Mouse (Mus musculus): ENCODE data around the gene Nlrp6. TPM values are rescaled to one million over a fixed set of nuclear protein-coding genes. Genes with fewer than 3 reads are reported as not detected.

Nlrp6 gene
- total and polyA plus RNA-seq, 3 experiments: 0.04 to 0.07 TPM; not detected in 1

DNA sequence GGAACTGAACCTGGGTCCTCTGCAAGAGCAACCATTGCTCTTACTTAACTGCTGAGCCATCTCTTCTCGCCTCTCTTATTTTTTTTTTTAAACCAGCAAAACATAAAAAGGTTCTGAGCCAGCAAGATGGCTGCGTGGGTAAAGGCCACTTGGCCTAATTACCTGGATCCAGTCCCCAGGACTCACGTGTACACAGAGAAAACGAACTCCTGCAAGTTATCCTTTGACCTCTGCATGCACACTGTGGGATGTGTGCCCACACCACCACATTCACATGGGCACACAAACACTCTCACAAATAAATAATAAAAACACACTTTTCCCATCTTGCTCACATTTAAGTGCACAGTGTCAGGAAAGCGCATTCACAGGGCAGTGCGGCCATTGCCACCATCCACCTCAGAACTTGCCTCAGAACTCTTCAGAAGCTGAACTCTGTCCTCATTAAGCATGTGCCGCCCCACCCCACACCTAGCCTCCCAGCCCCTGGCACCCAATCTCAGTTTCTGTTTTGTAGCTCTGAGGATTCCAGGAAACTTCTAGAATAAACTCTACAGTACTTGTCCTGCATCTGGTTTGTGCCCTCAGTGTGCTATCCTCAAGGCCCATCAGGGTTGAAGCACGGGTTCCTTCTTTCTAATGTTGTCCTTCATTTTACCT is 6.5 kb upstream of the Nlrp6 start:
- no peak for DNase-seq
- H3K79me2 ChIP-seq (replicated peaks; ENCODE audit: control insufficient read depth, insufficient read depth, low read length): no peaks in the 10 kb centered on the region
- no peaks in the 10 kb centered on the region for H3K4me1 ChIP-seq (ENCODE audit: control insufficient read depth, insufficient read depth, low read length)
- TF ChIP-seq POLR2A (IDR thresholded peaks at IDR 0.05; ENCODE audit: insufficient read depth, low read depth, low read length) (no peak), EP300 (IDR thresholded peaks at IDR 0.05; ENCODE audit: insufficient read depth, low read depth, low read length) (no peak), CTCF (IDR thresholded peaks at IDR 0.05) (no peak)
- no peak overlapping the region for H3K4me3 ChIP-seq
- no peak overlapping the region for H3K27ac ChIP-seq
- WGBS: 85% methylated on average over 8 of the region's 8 CpGs
- H3K9ac ChIP-seq (ENCODE audit: low read depth, low read length): no peak overlapping the region
- intact Hi-C loops (cut with DNase I): no loop called here
- no peaks in the 10 kb centered on the region for H3K36me3 ChIP-seq (ENCODE audit: control insufficient read depth, insufficient read depth, low read length)
- no peaks in the 10 kb centered on the region for H3K27me3 ChIP-seq (ENCODE audit: control insufficient read depth, insufficient read depth, low read length)

DNA sequence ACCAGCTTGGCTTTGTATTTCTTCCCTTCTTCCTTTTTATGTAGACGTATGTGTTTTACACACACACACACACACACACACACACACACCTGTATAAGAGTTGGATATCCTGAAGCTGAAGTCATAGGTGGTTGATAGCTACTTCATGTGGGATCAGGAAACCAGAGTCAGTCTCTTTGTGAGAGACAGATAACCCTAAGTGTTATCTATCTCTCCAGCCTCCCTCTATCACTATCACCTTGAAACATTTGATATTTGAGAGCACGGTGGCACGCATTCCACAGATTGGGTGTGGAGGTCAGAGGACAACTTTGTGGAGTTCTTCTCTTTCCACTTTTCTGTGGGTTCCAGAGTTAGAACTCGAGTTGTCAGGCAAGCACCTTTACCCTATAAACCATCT is 791 bp upstream of the Nlrp6 start:
- peaks cover 4% of the 10 kb centered on the region for H3K4me1 ChIP-seq (ENCODE audit: control insufficient read depth, insufficient read depth, low read length)
- no peaks in the 10 kb centered on the region for H3K36me3 ChIP-seq (ENCODE audit: control insufficient read depth, insufficient read depth, low read length)
- H3K27ac ChIP-seq: no peak overlapping the region
- 39% methylated on average over 4 of the region's 4 CpGs for WGBS
- no peak overlapping the region for H3K4me3 ChIP-seq
- intact Hi-C loops (cut with DNase I): no loop called here
- H3K79me2 ChIP-seq (replicated peaks; ENCODE audit: control insufficient read depth, insufficient read depth, low read length): no peaks in the 10 kb centered on the region
- TF ChIP-seq POLR2A (IDR thresholded peaks at IDR 0.05; ENCODE audit: insufficient read depth, low read depth, low read length): no peak
- TF ChIP-seq CTCF (IDR thresholded peaks at IDR 0.05): no peak
- no peak for TF ChIP-seq EP300 (IDR thresholded peaks at IDR 0.05; ENCODE audit: insufficient read depth, low read depth, low read length)
- DNase-seq: no peak
- H3K27me3 ChIP-seq (ENCODE audit: control insufficient read depth, insufficient read depth, low read length): peaks cover 18% of the 10 kb centered on the region
- H3K9ac ChIP-seq (ENCODE audit: low read depth, low read length): no peak overlapping the region

DNA sequence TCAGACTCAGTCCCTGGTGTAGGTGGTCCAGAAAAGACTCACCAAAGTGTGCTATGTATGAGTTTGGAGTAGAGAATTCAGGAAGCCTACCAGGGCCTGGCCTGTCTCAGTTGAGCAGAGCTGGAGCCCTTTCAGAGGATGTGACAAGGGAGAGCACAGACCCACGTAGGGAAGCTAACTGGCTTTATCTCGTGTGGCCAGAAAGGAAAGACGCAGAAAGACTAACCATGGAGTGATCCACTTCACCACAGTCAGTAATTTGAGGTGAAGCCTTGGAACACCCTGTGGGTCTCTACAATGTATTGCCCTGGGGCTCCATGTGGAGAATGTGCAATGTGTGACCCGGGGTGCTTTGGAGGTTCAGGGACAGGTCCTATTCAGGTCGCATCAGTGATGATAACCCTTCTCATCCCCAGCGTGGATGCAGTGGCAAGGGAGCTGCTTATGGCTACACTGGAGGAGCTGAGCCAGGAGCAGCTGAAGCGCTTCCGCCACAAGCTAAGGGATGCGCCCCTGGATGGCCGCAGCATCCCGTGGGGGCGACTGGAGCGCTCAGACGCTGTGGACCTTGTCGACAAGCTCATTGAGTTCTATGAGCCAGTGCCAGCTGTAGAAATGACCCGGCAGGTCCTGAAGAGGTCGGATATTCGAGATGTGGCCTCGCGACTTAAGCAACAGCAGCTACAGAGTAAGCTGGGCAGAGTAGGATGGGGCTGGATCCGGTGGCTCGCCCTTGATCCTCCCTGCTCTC is 698 bp downstream of the Nlrp6 start:
- WGBS: 30% methylated on average over 22 of the region's 22 CpGs
- Histone ChIP-seq H3K79me2 (replicated peaks; ENCODE audit: control insufficient read depth, insufficient read depth, low read length) (no peaks in the 10 kb centered on the region), H3K9ac (ENCODE audit: low read depth, low read length) (no peak overlapping the region), H3K27me3 (ENCODE audit: control insufficient read depth, insufficient read depth, low read length) (peaks cover 18% of the 10 kb centered on the region), H3K4me3 (no peak overlapping the region), H3K27ac (no peak overlapping the region), H3K36me3 (ENCODE audit: control insufficient read depth, insufficient read depth, low read length) (no peaks in the 10 kb centered on the region), H3K4me1 (ENCODE audit: control insufficient read depth, insufficient read depth, low read length) (peaks cover 4% of the 10 kb centered on the region)
- intact Hi-C loops (cut with DNase I): no loop called here
- DNase-seq: no peak
- no peak for TF ChIP-seq POLR2A (IDR thresholded peaks at IDR 0.05; ENCODE audit: insufficient read depth, low read depth, low read length)
- no peak for TF ChIP-seq CTCF (IDR thresholded peaks at IDR 0.05)
- TF ChIP-seq EP300 (IDR thresholded peaks at IDR 0.05; ENCODE audit: insufficient read depth, low read depth, low read length): no peak

GRCm38 (mm10) chr7:140922398-140923069 is 1.8 kb downstream of the Nlrp6 start:
- Histone ChIP-seq H3K27me3 (ENCODE audit: control insufficient read depth, insufficient read depth, low read length) (peaks cover 18% of the 10 kb centered on the region), H3K4me1 (ENCODE audit: control insufficient read depth, insufficient read depth, low read length) (peaks cover 4% of the 10 kb centered on the region), H3K4me3 (peak overlapping the region; percentile 30), H3K36me3 (ENCODE audit: control insufficient read depth, insufficient read depth, low read length) (no peaks in the 10 kb centered on the region), H3K9ac (ENCODE audit: low read depth, low read length) (no peak overlapping the region), H3K27ac (no peak overlapping the region), H3K79me2 (replicated peaks; ENCODE audit: control insufficient read depth, insufficient read depth, low read length) (no peaks in the 10 kb centered on the region)
- 1% methylated on average over 49 of the region's 49 CpGs for WGBS
- TF ChIP-seq POLR2A (IDR thresholded peaks at IDR 0.05; ENCODE audit: insufficient read depth, low read depth, low read length) (no peak), EP300 (IDR thresholded peaks at IDR 0.05; ENCODE audit: insufficient read depth, low read depth, low read length) (no peak), CTCF (IDR thresholded peaks at IDR 0.05) (no peak)
- intact Hi-C loops (cut with DNase I): no loop called here
- peak; percentile 64 to 75 for DNase-seq

DNA sequence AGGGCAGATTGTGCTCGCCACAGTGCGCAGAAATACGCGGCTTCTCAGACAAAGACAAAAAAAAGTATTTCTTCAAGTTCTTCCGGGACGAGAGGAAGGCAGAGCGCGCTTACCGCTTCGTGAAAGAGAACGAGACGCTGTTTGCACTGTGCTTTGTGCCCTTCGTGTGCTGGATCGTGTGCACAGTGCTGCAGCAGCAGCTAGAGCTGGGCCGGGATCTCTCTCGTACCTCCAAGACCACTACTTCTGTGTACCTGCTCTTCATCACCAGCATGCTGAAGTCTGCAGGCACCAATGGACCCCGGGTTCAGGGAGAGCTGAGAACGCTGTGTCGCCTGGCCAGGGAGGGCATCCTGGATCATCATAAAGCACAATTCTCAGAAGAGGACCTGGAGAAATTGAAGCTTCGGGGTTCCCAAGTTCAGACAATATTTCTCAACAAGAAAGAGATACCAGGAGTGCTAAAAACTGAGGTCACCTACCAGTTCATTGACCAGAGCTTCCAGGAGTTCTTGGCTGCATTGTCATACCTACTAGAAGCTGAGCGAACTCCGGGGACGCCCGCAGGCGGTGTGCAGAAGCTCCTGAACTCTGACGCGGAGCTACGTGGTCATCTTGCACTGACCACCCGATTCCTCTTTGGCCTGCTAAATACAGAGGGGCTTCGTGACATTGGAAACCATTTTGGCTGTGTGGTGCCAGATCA is 2.5 kb downstream of the Nlrp6 start:
- no peak for DNase-seq
- H3K9ac ChIP-seq (ENCODE audit: low read depth, low read length): no peak overlapping the region
- peaks cover 18% of the 10 kb centered on the region for H3K27me3 ChIP-seq (ENCODE audit: control insufficient read depth, insufficient read depth, low read length)
- H3K4me1 ChIP-seq (ENCODE audit: control insufficient read depth, insufficient read depth, low read length): peaks cover 4% of the 10 kb centered on the region
- no peak for TF ChIP-seq CTCF (IDR thresholded peaks at IDR 0.05)
- TF ChIP-seq POLR2A (IDR thresholded peaks at IDR 0.05; ENCODE audit: insufficient read depth, low read depth, low read length): no peak
- no peak for TF ChIP-seq EP300 (IDR thresholded peaks at IDR 0.05; ENCODE audit: insufficient read depth, low read depth, low read length)
- WGBS: 24% methylated on average over 30 of the region's 30 CpGs
- no peak overlapping the region for H3K27ac ChIP-seq
- intact Hi-C loops (cut with DNase I): no loop called here
- H3K36me3 ChIP-seq (ENCODE audit: control insufficient read depth, insufficient read depth, low read length): no peaks in the 10 kb centered on the region
- no peaks in the 10 kb centered on the region for H3K79me2 ChIP-seq (replicated peaks; ENCODE audit: control insufficient read depth, insufficient read depth, low read length)
- peak overlapping the region; percentile 30 for H3K4me3 ChIP-seq

All from heart, adult 2 months (tissue).